Mouse (Mus musculus) lung, postnatal 36 days (tissue): ENCODE data around the gene Nr2c2ap.

Experiments used
- DNase-seq: peaks from one replicate; pipeline ENCODE4 v3.0.0; 2022; ENCODE audit warnings: mixed read lengths

Nr2c2ap gene

DNA sequence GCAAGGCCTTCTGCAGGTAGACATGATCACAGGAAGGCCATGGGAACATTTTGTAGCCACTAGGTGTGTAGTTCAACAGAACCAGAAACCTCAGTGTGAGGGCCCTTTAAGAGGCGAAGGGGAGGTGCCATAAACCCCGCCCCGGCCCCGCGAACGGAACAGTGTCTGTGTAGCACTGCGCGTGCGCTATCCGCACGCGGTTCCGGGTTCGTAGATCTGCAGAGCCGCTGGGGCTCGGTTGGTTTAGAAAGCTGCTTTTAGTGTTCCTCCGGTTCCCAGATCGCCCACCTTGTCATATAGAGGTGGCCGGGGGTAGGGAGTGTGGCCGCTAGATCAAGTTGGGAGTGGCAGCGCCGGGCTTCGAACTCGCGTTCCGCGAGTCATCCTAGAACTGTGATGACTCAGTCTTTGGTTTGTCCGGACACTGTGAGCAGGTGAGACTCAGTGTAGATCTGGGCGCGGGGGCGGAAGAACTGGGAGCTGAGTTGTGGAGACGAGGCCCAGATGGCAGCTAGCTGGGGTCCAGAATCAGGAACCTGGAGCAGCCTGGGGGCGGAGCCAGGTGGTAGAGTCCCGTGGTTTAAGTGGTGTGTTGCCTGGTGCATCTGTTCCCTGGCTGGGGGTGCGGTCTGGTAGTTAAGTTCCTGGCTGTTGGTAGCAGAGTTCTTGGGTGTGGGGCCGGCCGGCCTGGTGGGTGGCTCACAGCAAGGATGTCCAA, at the start of gene Nr2c2ap:
TSS of gene Nr2c2ap (plus strand) at position 168 of the 718 bp plus-strand sequence.
- DNase-seq = peak; percentile 94

DNA sequence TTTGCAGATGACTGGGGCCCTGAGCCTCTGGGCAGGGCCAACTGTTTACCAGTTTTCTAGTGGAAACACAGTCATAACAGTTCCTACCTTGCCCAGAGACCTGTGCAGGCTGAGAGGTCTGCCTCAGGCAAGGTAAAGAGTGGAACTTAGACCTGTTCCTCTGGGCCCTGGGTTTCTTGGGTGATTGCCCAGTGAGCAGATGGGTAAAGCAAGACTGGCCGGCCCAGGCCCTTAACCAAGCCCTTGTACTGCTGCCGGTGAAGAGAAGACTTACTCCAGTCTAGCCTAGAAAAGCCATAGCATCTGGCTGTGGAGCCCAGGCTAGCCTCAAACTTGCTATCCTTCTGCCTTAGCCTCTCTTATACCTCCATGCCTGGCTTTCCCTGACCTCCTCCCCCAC, 49.2 kb upstream of the Nr2c2ap start:
- no peak for DNase-seq

GRCm38 (mm10) chr8:70083285-70083684, 47.8 kb upstream of the Nr2c2ap start, which contains the start of gene Hapln4:
Gene Hapln4, plus strand, starts transcription at chr8:70083457.
- DNase-seq = peak; percentile 35

DNA sequence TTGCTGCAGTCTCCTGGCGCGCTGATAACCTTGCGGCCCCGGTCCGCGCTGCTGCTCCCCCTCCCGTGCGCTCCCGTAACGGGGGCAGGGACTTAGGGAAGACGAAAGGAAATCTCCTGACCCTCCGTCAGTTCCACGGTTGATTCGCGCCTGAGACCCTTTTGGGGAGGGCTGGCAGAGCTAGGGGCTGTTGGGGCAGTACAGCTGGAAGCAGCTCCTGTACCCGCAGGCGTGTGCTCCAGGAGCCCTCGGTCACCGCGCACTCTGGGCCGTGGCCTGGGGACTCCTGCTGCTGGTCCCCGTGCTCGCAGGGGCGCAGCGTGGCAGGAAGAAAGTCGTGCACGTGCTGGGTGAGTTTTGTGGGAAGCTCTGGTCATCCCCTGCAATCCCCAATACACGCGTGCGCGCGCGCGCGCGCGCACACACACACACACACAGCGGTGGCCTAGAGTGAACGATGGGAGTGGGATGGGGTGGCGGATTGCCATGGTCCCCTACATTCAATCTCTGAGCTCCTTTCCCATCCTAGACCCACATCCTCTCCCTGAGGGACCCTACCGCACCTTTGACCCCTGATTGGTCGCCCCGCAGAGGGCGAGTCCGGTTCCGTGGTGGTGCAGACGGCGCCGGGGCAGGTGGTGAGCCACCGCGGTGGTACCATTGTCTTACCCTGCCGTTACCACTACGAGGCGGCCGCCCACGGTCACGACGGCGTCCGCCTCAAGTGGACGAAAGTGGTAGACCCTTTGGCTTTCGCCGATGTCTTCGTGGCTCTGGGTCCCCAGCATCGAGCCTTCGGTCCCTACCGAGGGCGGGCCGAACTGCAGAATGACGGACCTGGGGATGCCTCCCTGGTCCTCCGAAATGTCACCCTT, 46.7 kb upstream of the Nr2c2ap start:
- DNase-seq = no peak

- DNase-seq = no peak
Measured at GRCm38 (mm10) chr8:70086151-70086550, 45.0 kb upstream of the Nr2c2ap start.

GRCm38 (mm10) chr8:70087237-70087636, 43.9 kb upstream of the Nr2c2ap start:
- no peak for DNase-seq

DNA sequence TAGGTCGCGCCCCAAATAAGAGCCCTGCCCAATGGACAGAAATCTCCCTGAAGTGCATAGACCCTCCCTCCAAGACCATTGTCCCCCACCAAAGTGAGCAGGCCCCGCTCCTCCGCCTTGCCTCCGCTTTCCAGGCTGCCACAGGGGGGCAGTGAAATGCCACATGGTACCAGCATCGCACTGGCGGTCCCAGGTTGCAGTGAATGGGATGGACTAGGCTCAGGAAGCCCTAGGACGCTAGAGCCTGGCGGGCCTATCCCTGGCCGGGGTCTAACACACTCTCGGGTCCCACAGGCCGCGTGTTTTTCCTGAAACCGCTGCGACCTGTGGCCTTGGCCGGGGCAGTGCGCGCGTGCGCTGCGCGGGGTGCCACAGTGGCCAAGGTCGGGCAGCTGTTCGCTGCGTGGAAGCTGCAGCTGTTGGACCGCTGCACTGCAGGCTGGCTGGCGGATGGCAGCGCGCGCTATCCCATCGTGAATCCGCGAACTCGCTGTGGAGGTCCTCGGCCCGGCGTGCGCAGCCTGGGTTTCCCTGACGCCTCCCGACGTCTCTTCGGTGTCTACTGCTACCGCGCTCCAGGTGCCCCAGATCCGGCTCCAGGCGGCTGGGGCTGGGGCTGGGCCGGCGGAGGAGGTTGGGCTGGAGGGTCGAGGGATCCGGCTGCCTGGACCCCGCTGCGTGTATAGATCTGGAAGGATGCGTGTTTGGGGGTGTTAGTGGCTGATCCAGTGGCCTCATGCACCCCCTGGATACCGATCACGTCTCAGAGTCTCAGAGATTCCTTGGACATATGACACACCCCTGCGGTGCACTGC, 43.1 kb upstream of the Nr2c2ap start:
- peak; percentile 32 for DNase-seq

DNA sequence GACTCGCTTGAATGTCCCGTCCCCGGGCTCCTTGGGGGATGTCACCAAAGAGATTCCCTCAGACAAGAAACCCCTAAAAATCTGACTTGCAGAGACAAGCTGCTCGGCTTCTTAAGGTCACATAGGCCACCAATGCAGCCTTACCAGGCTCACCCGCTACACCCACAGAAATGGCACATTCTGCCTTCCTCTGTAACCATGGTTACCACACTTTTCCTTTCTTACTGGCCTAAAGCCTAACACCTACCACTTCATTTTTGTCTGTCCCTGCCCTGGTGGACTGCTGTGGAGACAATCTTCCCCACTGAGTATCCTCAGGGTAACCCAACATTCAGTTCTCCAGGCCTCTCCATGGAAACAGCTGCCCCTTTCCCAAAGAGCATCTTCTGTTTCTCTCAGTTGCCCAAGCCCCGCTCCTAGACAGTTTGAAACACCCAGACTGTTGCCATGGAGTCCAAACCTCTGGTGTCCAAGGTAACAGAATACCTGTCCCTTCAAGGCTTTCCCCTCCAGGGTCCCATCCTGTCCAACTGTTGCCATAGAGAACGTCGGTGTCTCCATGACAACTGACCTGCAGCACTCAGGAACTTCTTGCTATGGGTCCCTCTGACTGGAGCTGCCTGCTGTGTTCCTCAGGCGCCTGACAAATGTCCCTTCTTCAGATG, 41.7 kb upstream of the Nr2c2ap start:
- no peak for DNase-seq

- DNase-seq = no peak
Measured at GRCm38 (mm10) chr8:70092786-70093185, 38.3 kb upstream of the Nr2c2ap start.

DNA sequence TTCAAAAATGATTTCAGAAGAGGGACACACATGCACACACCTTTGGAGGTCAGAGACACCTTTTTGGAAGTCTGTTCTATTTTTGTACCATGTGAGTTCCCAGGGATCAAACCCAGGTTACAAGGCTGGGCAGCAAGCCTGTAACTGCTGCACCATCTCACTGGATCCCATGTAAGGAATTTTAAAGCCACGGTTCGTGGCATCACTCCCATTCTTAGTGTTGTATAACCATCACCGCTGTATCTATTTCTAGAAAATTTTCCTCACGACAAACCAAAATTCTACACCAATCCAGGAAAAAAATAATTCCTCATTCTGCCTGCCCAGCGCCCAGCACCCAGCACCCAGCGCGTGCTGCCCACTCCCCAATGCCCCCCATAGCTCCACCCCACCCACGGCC, 31.9 kb upstream of the Nr2c2ap start:
- DNase-seq = no peak

- no peak for DNase-seq
Measured at GRCm38 (mm10) chr8:70100241-70100640, 30.9 kb upstream of the Nr2c2ap start.

DNA sequence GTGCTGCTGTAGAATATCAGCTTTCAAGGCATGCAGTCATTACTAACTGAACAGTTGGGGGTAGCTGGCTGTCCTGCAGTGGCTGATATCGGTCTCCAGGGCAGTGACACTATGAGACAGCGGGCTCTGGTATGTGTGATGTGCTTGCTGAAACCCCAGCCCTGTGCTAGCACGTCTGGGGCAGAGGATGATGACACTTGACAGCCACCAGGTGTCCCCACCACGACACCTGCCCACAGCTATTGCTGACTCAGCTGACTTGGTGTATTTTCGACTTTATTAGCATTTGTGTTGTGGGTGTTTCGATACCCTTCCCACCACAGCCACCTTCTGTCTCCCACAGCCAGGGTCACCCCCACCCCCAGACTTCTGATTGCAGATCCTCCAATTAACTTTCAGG, 26.6 kb upstream of the Nr2c2ap start:
- DNase-seq = peak; percentile 34

DNA sequence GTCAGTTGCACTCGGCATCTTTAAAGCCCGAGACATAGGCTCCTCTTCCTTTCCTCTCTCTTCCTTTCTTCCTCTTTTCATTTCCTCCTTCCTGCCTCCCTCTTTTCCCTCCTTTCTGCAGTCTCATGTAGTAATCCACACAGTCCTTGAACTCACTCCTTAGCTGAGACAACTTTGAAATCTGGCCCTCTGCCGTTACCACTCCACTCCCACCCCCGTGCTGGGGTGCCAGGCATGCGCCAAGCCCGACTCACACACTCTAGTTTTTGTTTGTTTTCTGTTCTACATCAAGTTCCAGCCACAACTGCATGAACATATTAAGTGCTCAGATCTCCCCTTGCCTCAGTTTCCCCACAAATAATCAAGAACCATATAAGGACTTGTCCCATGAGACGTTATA, 26.2 kb upstream of the Nr2c2ap start:
- no peak for DNase-seq

DNA sequence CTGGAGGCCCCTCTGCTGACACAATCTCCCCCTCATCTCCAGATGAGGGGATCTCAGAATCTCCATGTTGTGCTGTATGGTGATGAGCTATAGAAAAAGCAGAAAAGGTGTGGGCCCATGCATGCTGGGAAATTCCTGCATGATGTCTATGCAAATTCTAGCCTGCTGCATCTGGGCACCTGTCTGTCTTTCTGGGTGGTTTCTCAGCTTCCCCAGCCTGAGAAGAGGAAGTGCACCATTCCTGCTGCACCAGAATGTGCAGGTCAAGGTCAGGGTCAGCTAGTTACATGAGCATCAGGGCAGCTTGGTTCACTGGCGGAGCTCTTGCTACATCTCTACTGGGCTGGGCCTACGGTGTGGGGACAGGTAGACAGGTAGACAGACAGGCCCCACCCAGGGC, 20.7 kb upstream of the Nr2c2ap start:
- DNase-seq = no peak

DNA sequence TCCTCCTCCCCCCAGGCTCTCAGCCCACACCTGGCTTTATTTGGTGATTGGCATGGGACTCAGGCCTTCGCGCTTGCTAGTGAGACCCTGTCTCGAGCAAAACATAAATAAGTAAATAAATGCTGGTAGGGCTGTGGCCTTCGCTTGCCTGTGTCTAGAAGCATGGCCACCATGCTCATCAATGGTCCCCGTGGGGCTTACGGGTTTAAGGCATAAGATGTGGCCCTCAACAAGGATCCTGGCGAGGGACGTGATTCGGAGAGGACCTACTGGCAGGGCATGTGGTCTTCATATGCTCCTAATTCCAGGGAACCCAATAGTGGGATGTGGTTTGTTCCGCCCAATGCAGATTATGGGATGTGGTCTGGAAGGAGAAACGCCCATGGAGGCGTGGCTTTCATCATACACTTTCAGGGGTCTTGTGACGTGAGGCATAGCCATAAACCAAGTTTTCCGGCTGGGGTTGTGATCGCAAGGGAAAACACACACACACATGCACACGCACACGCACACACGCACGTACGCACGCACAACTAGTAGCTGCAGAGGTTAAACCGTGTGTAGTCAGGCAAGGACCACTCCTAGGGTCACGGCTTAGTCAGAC, 19.8 kb upstream of the Nr2c2ap start:
- no peak for DNase-seq

DNA sequence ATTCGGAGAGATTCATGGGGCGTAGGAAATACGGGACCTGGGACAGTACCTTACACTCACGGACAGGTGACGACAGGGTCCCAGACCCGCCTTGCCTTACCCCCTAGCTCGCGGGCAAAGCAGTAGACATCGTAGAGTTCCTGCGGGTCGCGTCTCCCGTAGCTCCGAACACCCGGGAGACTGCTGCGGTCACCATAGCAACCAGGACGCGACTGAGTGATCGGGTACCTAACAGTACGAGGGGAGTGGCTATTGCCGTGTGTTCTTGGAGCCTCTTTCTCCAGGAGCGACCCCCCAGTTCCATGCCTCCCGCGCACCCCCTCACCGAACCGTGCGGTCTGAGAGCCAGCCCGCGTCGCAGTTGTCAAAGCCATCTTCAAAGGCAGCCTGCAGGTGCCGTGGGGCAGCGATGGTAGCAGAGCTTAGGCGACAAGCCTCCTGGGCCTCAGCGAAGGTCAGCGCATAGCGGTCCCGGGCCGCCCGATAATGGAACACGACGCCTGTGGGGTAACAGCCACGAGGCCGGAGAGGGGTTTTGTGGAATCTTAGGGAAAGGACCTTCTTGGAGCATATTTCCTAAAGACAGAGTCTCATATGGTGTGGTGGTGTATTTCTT, 18.6 kb upstream of the Nr2c2ap start:
- no peak for DNase-seq

DNA sequence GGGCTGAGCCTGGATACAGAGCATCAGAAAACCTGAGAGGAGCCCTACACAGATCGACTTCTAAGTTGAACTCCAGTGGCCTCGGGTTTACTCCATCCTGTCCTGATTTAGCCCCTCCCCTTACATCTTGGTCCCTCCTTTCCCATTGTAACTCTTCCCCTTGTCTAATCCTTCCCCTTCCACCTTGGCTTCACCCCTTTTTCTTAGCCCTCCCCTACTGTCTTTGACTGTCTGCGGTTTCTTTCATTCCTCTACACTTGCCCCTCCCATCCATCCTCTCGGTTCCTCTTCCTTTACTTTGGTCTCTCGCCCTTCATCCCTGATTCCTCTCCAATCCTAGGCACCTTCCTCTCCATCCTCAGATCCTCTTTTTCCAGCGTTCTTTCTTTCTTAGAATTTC, 16.6 kb upstream of the Nr2c2ap start:
- no peak for DNase-seq

DNA sequence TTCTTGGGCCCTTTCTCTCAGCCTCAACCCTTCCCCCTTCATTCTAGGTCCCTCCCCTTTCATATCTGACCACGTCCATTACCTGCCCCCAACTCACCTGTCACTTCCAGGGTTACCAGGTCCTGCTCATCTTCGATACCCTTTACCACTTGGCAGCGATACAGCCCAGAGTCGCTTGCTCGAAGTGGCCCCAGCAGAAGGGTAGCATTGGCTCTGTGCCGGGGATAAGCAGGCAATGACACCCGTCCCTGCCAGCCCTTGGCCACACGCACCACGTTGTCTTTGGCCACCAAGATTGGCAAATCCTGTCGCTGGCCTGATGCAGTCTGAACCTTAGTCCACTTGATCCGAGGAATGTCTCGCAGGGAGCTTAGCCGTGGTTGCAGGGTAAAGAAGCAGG, 16.2 kb upstream of the Nr2c2ap start:
- no peak for DNase-seq

GRCm38 (mm10) chr8:70117611-70118010, 13.5 kb upstream of the Nr2c2ap start:
- DNase-seq = no peak

- DNase-seq = no peak
Measured at GRCm38 (mm10) chr8:70118726-70119700, 12.1 kb upstream of the Nr2c2ap start.

DNA sequence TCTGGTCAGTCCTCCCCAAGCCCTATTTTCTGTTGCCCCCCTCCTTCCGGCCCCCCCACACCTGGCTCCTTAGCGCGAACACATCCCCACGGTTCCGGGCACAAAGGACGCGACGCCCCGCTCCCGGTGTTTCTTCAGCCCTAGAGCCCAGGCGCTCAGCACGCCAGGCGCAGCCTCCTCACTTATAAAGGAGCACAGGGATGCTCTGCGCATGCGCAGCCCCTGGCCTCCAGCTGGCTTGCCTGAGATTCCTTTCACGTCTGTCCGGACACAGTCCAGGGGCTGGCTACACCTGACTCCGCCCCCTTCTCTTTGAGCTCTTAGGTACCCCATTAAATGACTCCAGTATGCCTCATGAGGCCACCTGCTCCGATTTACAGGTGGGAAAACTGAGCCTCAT, 10.5 kb upstream of the Nr2c2ap start, which contains the start of gene Ncan:
TSS of gene Ncan (minus strand) at position 207 of the 400 bp plus-strand sequence.
- peak; percentile 52 for DNase-seq
